Mouse (Mus musculus): ENCODE measurements around the gene 2210408I21Rik. TPM values are rescaled to one million over a fixed set of nuclear protein-coding genes. Genes with fewer than 3 reads are reported as not detected.

Gene 2210408I21Rik
- polyA plus RNA-seq, 1 experiment from 2014 or later = 12.5 TPM

DNA sequence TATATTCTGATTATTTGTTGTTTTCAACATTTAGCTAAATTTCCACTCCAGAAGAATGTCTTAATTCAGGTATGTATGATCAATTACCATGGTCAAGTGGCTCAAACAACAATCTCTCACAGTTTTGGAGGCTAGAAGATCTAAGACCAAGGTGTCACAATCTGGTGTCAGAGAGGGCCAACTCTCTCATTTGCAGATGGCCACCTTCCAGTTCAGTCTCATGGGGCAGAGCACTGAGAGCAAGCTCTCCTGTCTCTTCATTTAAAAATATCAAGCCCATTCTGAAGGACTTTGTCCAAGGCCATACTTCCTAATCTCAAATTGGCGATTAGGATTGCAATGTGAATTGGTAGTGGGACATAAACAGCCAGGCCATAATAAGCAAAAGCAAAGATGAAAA is 378.7 kb downstream of the 2210408I21Rik start:
- Histone ChIP-seq H3K27me3 (ENCODE audit: control insufficient read depth, insufficient read depth, low read length) (no peaks in the 10 kb centered on the region), H3K9me3 (ENCODE audit: control insufficient read depth, low read length) (no peaks in the 10 kb centered on the region), H3K27ac (ENCODE audit: low read depth, low read length) (no peak overlapping the region), H3K4me1 (ENCODE audit: control insufficient read depth, insufficient read depth, low read length) (no peaks in the 10 kb centered on the region), H3K36me3 (ENCODE audit: control insufficient read depth, insufficient read depth, low read length) (no peaks in the 10 kb centered on the region), H3K4me3 (ENCODE audit: low read depth, low read length) (no peak overlapping the region), H3K9ac (ENCODE audit: low read length) (no peak overlapping the region), H3K4me2 (no peak overlapping the region)
- ATAC-seq (ENCODE audit: low FRiP score) (no peak), DNase-seq (ENCODE audit: low spot score, missing footprints) (no peak)
- 85% methylated on average over 1 of the region's 1 CpGs for WGBS

DNA sequence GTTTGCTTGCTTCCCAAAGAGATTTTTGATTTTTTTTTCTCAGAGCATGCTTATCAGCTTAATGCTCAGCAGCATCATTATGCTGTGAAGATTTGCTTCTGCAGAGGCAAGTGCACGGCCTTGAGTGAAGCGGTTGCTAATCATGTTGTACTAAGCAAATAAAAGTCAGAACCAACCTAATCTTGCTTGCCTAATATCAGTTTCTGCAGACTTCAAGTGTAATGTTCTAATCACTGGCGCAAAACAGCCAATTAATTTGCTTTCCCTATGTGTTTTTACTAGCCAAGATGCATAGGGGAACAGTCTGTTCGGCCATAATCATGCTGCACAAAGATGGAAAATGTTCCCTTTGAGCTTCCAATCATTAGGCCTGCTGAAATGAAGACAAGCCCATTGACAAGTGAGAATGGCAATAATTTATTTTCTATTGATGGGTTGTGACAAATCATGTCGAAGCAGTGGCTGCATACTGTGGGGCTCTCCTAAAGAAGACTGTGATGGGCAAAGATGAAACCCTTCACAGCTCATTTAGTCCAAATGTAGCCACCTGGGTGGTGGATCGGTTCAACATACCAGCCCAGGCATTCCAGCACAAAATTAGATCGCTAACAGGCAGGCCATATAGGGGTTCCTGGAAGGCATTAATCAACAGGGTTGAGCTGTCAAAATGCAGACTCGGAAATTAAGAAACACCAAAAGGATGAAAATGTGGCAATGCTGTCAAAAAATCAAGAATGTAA is 393.8 kb downstream of the 2210408I21Rik start:
- WGBS = 75% methylated on average over 8 of the region's 8 CpGs
- H3K9ac ChIP-seq (ENCODE audit: low read length) = no peak overlapping the region
- H3K27ac ChIP-seq (ENCODE audit: low read depth, low read length) = no peak overlapping the region
- H3K27me3 ChIP-seq (ENCODE audit: control insufficient read depth, insufficient read depth, low read length) = no peaks in the 10 kb centered on the region
- no peaks in the 10 kb centered on the region for H3K9me3 ChIP-seq (ENCODE audit: control insufficient read depth, low read length)
- no peak overlapping the region for H3K4me2 ChIP-seq
- no peaks in the 10 kb centered on the region for H3K4me1 ChIP-seq (ENCODE audit: control insufficient read depth, insufficient read depth, low read length)
- H3K36me3 ChIP-seq (ENCODE audit: control insufficient read depth, insufficient read depth, low read length) = no peaks in the 10 kb centered on the region
- no peak overlapping the region for H3K4me3 ChIP-seq (ENCODE audit: low read depth, low read length)
- 0 out of 2 replicates have a peak, but pooled peaks have one; percentile 38 for ATAC-seq (ENCODE audit: low FRiP score)
- DNase-seq (ENCODE audit: low spot score, missing footprints) = no peak

DNA sequence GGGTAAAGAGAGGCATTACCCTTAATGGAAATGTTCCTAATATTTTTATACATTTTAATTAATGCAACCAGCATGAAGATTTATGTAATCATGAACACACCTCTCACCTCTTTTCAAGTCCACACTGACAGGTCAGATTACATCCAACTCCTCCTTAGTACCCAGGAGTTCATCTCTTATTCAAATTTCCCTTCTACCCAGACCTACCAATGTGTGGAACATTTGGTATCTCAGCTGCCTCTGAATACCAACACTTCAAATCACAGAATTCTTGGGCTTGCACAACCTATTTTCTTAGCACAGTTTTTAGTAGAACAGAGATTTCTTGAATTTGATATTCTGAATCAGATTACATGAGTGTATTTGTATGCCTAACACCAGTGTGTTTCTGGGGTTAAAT is 394.4 kb downstream of the 2210408I21Rik start:
- no peak for DNase-seq (ENCODE audit: low spot score, missing footprints)
- no peak overlapping the region for H3K4me2 ChIP-seq
- H3K27me3 ChIP-seq (ENCODE audit: control insufficient read depth, insufficient read depth, low read length) = no peaks in the 10 kb centered on the region
- H3K4me3 ChIP-seq (ENCODE audit: low read depth, low read length) = no peak overlapping the region
- H3K9me3 ChIP-seq (ENCODE audit: control insufficient read depth, low read length) = no peaks in the 10 kb centered on the region
- no peaks in the 10 kb centered on the region for H3K36me3 ChIP-seq (ENCODE audit: control insufficient read depth, insufficient read depth, low read length)
- H3K9ac ChIP-seq (ENCODE audit: low read length) = no peak overlapping the region
- H3K27ac ChIP-seq (ENCODE audit: low read depth, low read length) = no peak overlapping the region
- H3K4me1 ChIP-seq (ENCODE audit: control insufficient read depth, insufficient read depth, low read length) = no peaks in the 10 kb centered on the region
- no peak for ATAC-seq (ENCODE audit: low FRiP score)

DNA sequence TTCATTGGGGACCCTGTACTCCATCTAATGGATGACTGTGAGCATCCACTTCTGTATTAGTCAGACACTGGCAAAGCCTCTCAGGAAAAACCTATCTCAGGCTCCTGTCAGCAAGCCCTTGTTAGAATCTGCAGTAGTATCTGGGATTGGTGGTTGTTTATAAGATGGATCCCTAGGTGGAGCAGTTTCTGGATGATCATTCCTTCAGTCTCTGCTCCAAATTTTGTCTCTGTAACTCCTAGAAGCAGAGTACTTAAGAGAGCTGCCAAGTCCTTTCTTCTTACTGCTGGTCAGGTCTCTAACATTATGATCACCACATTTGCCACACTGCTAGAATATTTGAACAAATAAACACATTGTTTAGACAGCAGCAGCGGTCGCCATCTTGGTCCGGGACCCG is 402.1 kb downstream of the 2210408I21Rik start:
- Histone ChIP-seq H3K27ac (ENCODE audit: low read depth, low read length) (no peak overlapping the region), H3K36me3 (ENCODE audit: control insufficient read depth, insufficient read depth, low read length) (no peaks in the 10 kb centered on the region), H3K4me2 (no peak overlapping the region), H3K4me1 (ENCODE audit: control insufficient read depth, insufficient read depth, low read length) (no peaks in the 10 kb centered on the region), H3K9me3 (ENCODE audit: control insufficient read depth, low read length) (no peaks in the 10 kb centered on the region), H3K4me3 (ENCODE audit: low read depth, low read length) (no peak overlapping the region), H3K27me3 (ENCODE audit: control insufficient read depth, insufficient read depth, low read length) (no peaks in the 10 kb centered on the region), H3K9ac (ENCODE audit: low read length) (no peak overlapping the region)
- DNase-seq (ENCODE audit: low spot score, missing footprints) (no peak), ATAC-seq (ENCODE audit: low FRiP score) (no peak)
- 91% methylated on average over 4 of the region's 4 CpGs for WGBS

DNA sequence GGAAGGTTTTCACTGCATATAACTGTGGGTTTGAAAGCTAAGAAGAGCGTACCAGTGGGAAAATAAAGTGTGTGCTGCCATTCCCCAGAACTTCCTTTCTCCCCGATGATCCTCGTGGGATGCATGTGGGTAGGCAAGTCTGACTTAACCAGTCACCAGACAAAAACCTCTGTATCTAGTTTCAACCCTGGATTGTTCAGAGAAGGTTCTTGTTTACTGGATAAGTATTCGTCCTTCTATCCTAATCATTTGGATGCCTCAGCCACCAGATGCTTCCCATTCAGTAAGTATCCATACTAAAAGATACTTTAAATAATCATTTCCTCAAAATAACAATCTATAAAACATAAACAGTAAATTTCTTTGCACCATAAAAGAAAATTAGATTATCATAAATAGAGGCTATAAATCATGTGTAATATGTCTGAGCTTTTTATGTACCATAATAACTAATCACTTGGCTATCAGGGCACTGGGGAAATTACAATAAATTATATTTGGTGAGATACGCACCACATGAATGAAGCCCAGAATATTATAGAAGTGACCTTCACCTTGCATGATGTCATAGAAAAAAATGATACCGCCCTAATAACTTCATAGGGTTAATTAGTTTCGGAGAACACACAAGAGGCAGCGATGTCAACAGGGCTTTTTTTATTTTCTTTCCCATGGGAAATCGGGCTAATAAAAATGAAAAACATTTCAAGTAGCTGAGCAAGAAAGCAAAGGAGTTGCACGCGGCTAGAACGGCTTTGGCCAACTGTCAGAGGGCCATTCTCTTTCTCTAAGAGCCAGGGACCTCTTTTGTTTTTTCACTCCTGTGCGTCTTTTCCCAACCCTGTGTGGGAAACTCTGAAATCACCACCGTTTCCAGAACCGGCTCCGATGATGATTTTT is 412.4 kb downstream of the 2210408I21Rik start:
- H3K36me3 ChIP-seq (ENCODE audit: control insufficient read depth, insufficient read depth, low read length) = no peaks in the 10 kb centered on the region
- H3K27me3 ChIP-seq (ENCODE audit: control insufficient read depth, insufficient read depth, low read length) = no peaks in the 10 kb centered on the region; the same call in 1 of the 2 replicates
- no peaks in the 10 kb centered on the region for H3K9me3 ChIP-seq (ENCODE audit: control insufficient read depth, low read length)
- DNase-seq (ENCODE audit: low spot score, missing footprints) (peak; percentile 89), ATAC-seq (ENCODE audit: low FRiP score) (peak; percentile 81)
- H3K4me3 ChIP-seq (ENCODE audit: low read depth, low read length) = no peak overlapping the region
- peak overlapping the region; percentile 27; the same call in 1 of the 2 replicates for H3K9ac ChIP-seq (ENCODE audit: low read length)
- WGBS = 34% methylated on average over 16 of the region's 16 CpGs
- H3K4me1 ChIP-seq (ENCODE audit: control insufficient read depth, insufficient read depth, low read length) = peaks cover 2% of the 10 kb centered on the region; the same call in 1 of the 2 replicates
- peak overlapping the region; percentile 30; the same call in 1 of the 2 replicates for H3K27ac ChIP-seq (ENCODE audit: low read depth, low read length)
- H3K4me2 ChIP-seq = peak overlapping the region; percentile 35

DNA sequence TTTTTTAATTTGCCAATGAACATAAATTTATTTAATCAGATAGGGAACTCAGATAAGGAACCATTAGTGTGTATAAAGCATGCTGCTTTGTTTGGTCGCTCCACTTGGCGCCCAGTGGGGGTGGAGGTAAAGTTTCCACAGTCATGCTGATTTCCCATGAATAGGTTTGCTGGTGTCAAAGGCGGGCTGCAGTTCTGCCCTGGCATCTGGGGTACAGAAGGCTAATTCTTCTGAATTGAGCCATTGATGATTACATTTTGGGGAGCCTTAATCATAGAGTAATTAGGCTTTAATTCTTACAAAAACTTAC is 413.0 kb downstream of the 2210408I21Rik start:
- no peaks in the 10 kb centered on the region for H3K9me3 ChIP-seq (ENCODE audit: control insufficient read depth, low read length)
- peak overlapping the region; percentile 27; the same call in 1 of the 2 replicates for H3K9ac ChIP-seq (ENCODE audit: low read length)
- peak overlapping the region; percentile 30; the same call in 1 of the 2 replicates for H3K27ac ChIP-seq (ENCODE audit: low read depth, low read length)
- H3K4me1 ChIP-seq (ENCODE audit: control insufficient read depth, insufficient read depth, low read length) = peaks cover 2% of the 10 kb centered on the region; the same call in 1 of the 2 replicates
- DNase-seq (ENCODE audit: low spot score, missing footprints) = peak; percentile 92
- H3K4me3 ChIP-seq (ENCODE audit: low read depth, low read length) = no peak overlapping the region
- WGBS = 4% methylated on average over 3 of the region's 3 CpGs
- no peaks in the 10 kb centered on the region for H3K36me3 ChIP-seq (ENCODE audit: control insufficient read depth, insufficient read depth, low read length)
- peak overlapping the region; percentile 35 for H3K4me2 ChIP-seq
- ATAC-seq (ENCODE audit: low FRiP score) = peak; percentile 95
- no peaks in the 10 kb centered on the region; the same call in 1 of the 2 replicates for H3K27me3 ChIP-seq (ENCODE audit: control insufficient read depth, insufficient read depth, low read length)

DNA sequence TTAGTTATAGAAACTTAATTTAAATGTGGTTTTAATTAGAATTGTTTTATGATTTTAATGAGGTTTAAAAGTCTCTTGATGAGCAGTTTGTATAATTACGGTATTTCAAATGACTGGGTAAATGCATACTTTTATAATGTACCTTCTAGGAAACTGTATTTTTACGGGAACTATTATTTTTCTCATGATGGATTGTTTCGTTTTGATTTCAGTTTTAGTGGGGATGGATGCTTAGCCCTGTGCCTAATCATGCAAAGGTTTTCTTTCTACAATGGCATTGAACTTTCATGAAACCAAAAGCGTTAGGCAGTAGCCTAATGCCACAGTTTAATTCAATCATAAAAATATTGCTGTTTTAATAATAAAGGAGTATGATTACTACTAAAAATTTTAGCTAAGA is 413.4 kb downstream of the 2210408I21Rik start:
- H3K27me3 ChIP-seq (ENCODE audit: control insufficient read depth, insufficient read depth, low read length) = no peaks in the 10 kb centered on the region; the same call in 1 of the 2 replicates
- H3K9me3 ChIP-seq (ENCODE audit: control insufficient read depth, low read length) = no peaks in the 10 kb centered on the region
- no peak overlapping the region for H3K27ac ChIP-seq (ENCODE audit: low read depth, low read length)
- peaks cover 2% of the 10 kb centered on the region; the same call in 1 of the 2 replicates for H3K4me1 ChIP-seq (ENCODE audit: control insufficient read depth, insufficient read depth, low read length)
- no peak overlapping the region for H3K4me3 ChIP-seq (ENCODE audit: low read depth, low read length)
- peak; percentile 27 for ATAC-seq (ENCODE audit: low FRiP score)
- no peak overlapping the region for H3K4me2 ChIP-seq
- 49% methylated on average over 4 of the region's 4 CpGs for WGBS
- DNase-seq (ENCODE audit: low spot score, missing footprints) = peak; percentile 33
- H3K9ac ChIP-seq (ENCODE audit: low read length) = no peak overlapping the region
- H3K36me3 ChIP-seq (ENCODE audit: control insufficient read depth, insufficient read depth, low read length) = no peaks in the 10 kb centered on the region

DNA sequence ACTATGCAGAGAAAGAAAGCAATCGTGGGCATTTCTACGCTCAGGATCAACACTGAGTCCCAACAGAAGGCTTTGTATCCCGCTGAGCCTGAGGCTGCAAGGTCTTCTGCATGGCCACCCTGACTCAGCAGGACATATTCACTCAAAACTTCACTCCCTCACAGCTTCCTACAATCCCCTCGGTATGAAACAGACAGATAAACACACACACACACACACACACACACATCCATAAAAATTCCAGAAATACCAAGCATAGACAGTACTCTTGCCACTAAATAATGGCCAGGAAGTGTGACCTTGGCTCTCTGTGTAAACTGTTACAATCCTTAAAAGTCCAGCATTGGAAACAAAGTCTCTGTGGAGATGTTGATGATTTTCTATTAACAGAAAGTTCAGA is 458.7 kb downstream of the 2210408I21Rik start:
- Histone ChIP-seq H3K4me3 (ENCODE audit: low read depth, low read length) (no peak overlapping the region), H3K27ac (ENCODE audit: low read depth, low read length) (no peak overlapping the region), H3K9ac (ENCODE audit: low read length) (no peak overlapping the region), H3K9me3 (ENCODE audit: control insufficient read depth, low read length) (no peaks in the 10 kb centered on the region), H3K4me1 (ENCODE audit: control insufficient read depth, insufficient read depth, low read length) (no peaks in the 10 kb centered on the region), H3K27me3 (ENCODE audit: control insufficient read depth, insufficient read depth, low read length) (no peaks in the 10 kb centered on the region), H3K4me2 (no peak overlapping the region), H3K36me3 (ENCODE audit: control insufficient read depth, insufficient read depth, low read length) (no peaks in the 10 kb centered on the region)
- ATAC-seq (ENCODE audit: low FRiP score) (no peak), DNase-seq (ENCODE audit: low spot score, missing footprints) (peak; percentile 77)
- 63% methylated on average over 4 of the region's 4 CpGs for WGBS

DNA sequence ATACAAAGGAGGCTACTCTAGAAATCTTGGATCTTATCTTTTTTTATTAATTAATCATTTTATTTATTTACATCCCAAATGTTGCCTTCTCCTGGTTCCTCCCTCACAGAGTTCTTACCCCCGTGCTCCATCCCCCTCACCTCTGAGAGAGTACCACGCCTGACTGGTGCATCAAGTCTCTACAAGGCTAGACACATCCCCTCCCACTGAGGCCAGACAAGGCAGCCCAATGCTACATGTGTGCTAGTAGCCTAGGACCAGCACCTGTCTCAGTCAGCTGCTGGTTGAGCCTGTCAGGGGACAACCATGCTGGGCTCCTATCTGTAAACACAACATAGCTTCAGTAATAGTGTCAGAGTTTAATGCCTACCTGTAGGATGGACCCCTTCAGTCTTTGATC is 480.0 kb downstream of the 2210408I21Rik start:
- DNase-seq (ENCODE audit: low spot score, missing footprints) (no peak), ATAC-seq (ENCODE audit: low FRiP score) (no peak)
- Histone ChIP-seq H3K9ac (ENCODE audit: low read length) (no peak overlapping the region), H3K4me3 (ENCODE audit: low read depth, low read length) (no peak overlapping the region), H3K36me3 (ENCODE audit: control insufficient read depth, insufficient read depth, low read length) (no peaks in the 10 kb centered on the region), H3K4me2 (no peak overlapping the region), H3K4me1 (ENCODE audit: control insufficient read depth, insufficient read depth, low read length) (no peaks in the 10 kb centered on the region), H3K27me3 (ENCODE audit: control insufficient read depth, insufficient read depth, low read length) (no peaks in the 10 kb centered on the region), H3K27ac (ENCODE audit: low read depth, low read length) (no peak overlapping the region), H3K9me3 (ENCODE audit: control insufficient read depth, low read length) (no peaks in the 10 kb centered on the region)
- 84% methylated on average over 2 of the region's 2 CpGs for WGBS
